In genomic region chr12:29175698-29176440, GRCm38 (mm10) we compare ENCODE assay signal across 18 mouse cellular contexts.
DNase-seq lines count a peak whose midpoint lies in the region; ATAC-seq and TF ChIP-seq lines count a peak whose summit lies in the region.
"Had no signal": no experiment of that assay in that cellular context is flagged by ENCODE, and none has a peak within 500 bp of the region (broad histone marks: within the 10 kb centered on the region; RNA-seq: fewer than 3 reads in every experiment).

No protein-coding gene starts in this region.

- no peaks in the 10 kb centered on the region for H3K27me3 ChIP-seq in midbrain, embryonic 13.5 days
- no peaks in the 10 kb centered on the region for H3K27me3 ChIP-seq in midbrain, embryonic 10.5 days (ENCODE audit: low read depth, poor library complexity, severe bottlenecking)
- no peaks in the 10 kb centered on the region for H3K27me3 ChIP-seq in hindbrain, embryonic 13.5 days
- H3K27me3 ChIP-seq in midbrain, postnatal 0 days (ENCODE audit: insufficient read depth, low read length): no peaks in the 10 kb centered on the region
- H3K27me3 ChIP-seq: limb, embryonic 15.5 days; neural tube, embryonic 12.5 days had no signal

- no peaks in the 10 kb centered on the region for H3K36me3 ChIP-seq in midbrain, embryonic 13.5 days
- no peaks in the 10 kb centered on the region for H3K36me3 ChIP-seq in midbrain, embryonic 10.5 days
- no peaks in the 10 kb centered on the region for H3K36me3 ChIP-seq in hindbrain, embryonic 13.5 days
- H3K36me3 ChIP-seq in midbrain, postnatal 0 days (ENCODE audit: insufficient read depth, low read length): no peaks in the 10 kb centered on the region
- H3K36me3 ChIP-seq: forebrain, embryonic 10.5 days; heart, embryonic 10.5 days; limb, embryonic 15.5 days; neural tube, embryonic 12.5 days had no signal

- no peaks in the 10 kb centered on the region for H3K9me3 ChIP-seq in midbrain, embryonic 13.5 days
- H3K9me3 ChIP-seq in midbrain, embryonic 10.5 days (replicated peaks): no peaks in the 10 kb centered on the region
- H3K9me3 ChIP-seq in hindbrain, embryonic 13.5 days: no peaks in the 10 kb centered on the region
- H3K9me3 ChIP-seq in midbrain, postnatal 0 days (ENCODE audit: low read length): no peaks in the 10 kb centered on the region
- H3K9me3 ChIP-seq: forebrain, embryonic 10.5 days; heart, embryonic 10.5 days; limb, embryonic 15.5 days; neural tube, embryonic 12.5 days had no signal

- no peak overlapping the region for H3K4me2 ChIP-seq in midbrain, embryonic 13.5 days (replicated peaks)
- no peak overlapping the region for H3K4me2 ChIP-seq in hindbrain, embryonic 13.5 days
- no peak overlapping the region for H3K4me2 ChIP-seq in midbrain, postnatal 0 days (ENCODE audit: low read depth, low read length, poor library complexity, severe bottlenecking)
- H3K4me2 ChIP-seq: limb, embryonic 15.5 days; neural tube, embryonic 12.5 days had no signal

- H3K27ac ChIP-seq in midbrain, embryonic 13.5 days: peak overlapping the region; percentile 45
- H3K27ac ChIP-seq in midbrain, embryonic 10.5 days (replicated peaks): no peak overlapping the region
- H3K27ac ChIP-seq in hindbrain, embryonic 13.5 days: peak overlapping the region; percentile 77
- H3K27ac ChIP-seq in midbrain, postnatal 0 days (ENCODE audit: low read depth, low read length): peak overlapping the region; percentile 38; the same call in 1 of the 2 replicates
- H3K27ac ChIP-seq: forebrain, embryonic 10.5 days; heart, embryonic 10.5 days; limb, embryonic 15.5 days; neural tube, embryonic 12.5 days had no signal

- 74% methylated on average over 10 of the region's 10 CpGs for WGBS in midbrain, embryonic 13.5 days
- 91% methylated on average over 10 of the region's 10 CpGs for WGBS in midbrain, embryonic 10.5 days
- WGBS in hindbrain, embryonic 13.5 days: 57% methylated on average over 10 of the region's 10 CpGs
- WGBS in midbrain, postnatal 0 days: 63% methylated on average over 10 of the region's 10 CpGs

- H3K4me3 ChIP-seq in midbrain, embryonic 13.5 days (replicated peaks): no peak overlapping the region
- no peak overlapping the region for H3K4me3 ChIP-seq in midbrain, embryonic 10.5 days
- H3K4me3 ChIP-seq in hindbrain, embryonic 13.5 days: no peak overlapping the region
- no peak overlapping the region for H3K4me3 ChIP-seq in midbrain, postnatal 0 days (ENCODE audit: low read depth, low read length)
- H3K4me3 ChIP-seq: forebrain, embryonic 10.5 days; heart, embryonic 10.5 days; limb, embryonic 15.5 days; neural tube, embryonic 12.5 days had no signal

- peak; percentile 39 for DNase-seq in adrenal gland, adult 2 months
- DNase-seq in adrenal gland, adult 8-10 months: no peak
- DNase-seq in midbrain, embryonic 10.5 days (ENCODE audit: low spot score): no peak
- DNase-seq in midbrain, postnatal 0 days (ENCODE audit: low spot score): peak; percentile 49
- no peak for DNase-seq in urinary bladder, adult 2 months (ENCODE audit: low spot score)
- no peak for DNase-seq in gastrocnemius, postnatal 14 days
- DNase-seq: kidney, adult 2 months; kidney, postnatal 14 days; right cerebral cortex, postnatal 25 days; thymus, postnatal 36 days had no signal

- 0 out of 2 replicates have a peak overlapping the region, but pooled peaks have one; percentile 4 for H3K9ac ChIP-seq in midbrain, embryonic 13.5 days (replicated peaks)
- H3K9ac ChIP-seq in hindbrain, embryonic 13.5 days: no peak overlapping the region
- H3K9ac ChIP-seq in midbrain, postnatal 0 days (replicated peaks; ENCODE audit: low read length, poor library complexity, severe bottlenecking): no peak overlapping the region
- H3K9ac ChIP-seq: limb, embryonic 15.5 days; neural tube, embryonic 12.5 days had no signal

- intact Hi-C loops in gastrocnemius, postnatal 14 days (cut with DNase I; ENCODE audit: low total_unique reads): no loop called here

- no peak for ATAC-seq in midbrain, embryonic 13.5 days
- ATAC-seq in hindbrain, embryonic 13.5 days (ENCODE audit: low FRiP score): no peak
- no peak for ATAC-seq in midbrain, postnatal 0 days (ENCODE audit: low FRiP score)
- ATAC-seq: CD4-positive, CD25-positive, alpha-beta regulatory T cell, adult 4 months; lung, postnatal 0 days had no signal

- TF ChIP-seq CTCF in midbrain, postnatal 0 days (IDR thresholded peaks at IDR 0.05): no peak

- H3K4me1 ChIP-seq in midbrain, embryonic 13.5 days (replicated peaks): peaks cover 20% of the 10 kb centered on the region
- peaks cover 12% of the 10 kb centered on the region for H3K4me1 ChIP-seq in midbrain, embryonic 10.5 days
- peaks cover 34% of the 10 kb centered on the region for H3K4me1 ChIP-seq in hindbrain, embryonic 13.5 days (replicated peaks)
- 0 out of 2 replicates have a peak, but pooled peaks cover 2% of the 10 kb centered on the region for H3K4me1 ChIP-seq in midbrain, postnatal 0 days (ENCODE audit: insufficient read depth, low read length)
- H3K4me1 ChIP-seq: limb, embryonic 15.5 days had no signal

Comparison
In these comparisons a context has a peak if more than half of its experiments do, and no peak if none do; other contexts are left out.
1. DNase-seq: peak in adrenal gland, adult 2 months (single experiment) and midbrain, postnatal 0 days (single experiment); none in adrenal gland, adult 8-10 months (single experiment), midbrain, embryonic 10.5 days (single experiment), urinary bladder, adult 2 months (single experiment) and gastrocnemius, postnatal 14 days (single experiment).